Mouse (Mus musculus): Measurements from ENCODE around the gene Plk5. TPM values are rescaled to one million over a fixed set of nuclear protein-coding genes. Genes with fewer than 3 reads are reported as not detected.

The Plk5 gene
- polyA plus RNA-seq, 1 experiment from 2014 or later = 1.0 TPM

DNA sequence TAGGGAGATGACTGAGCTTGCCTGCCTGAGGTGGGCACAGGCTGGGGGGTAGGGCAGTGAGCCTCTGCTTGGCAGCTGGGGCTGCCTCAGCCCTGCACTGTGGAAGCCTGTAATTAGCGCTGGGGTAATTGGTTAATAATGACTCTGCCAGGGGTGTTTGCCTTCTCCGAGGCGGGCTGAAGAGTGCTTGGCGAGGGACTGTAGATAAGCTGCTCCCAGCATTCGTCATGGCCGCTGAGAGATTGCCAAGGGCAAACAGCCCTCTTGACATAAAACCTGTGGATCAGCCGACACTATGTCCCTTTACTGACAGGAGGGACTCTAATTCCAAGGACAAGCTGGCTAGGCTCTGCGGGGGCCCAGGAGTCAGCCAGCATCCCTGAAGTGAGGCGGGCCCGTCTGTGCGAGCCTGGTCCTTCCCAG lies 39.9 kb upstream of the Plk5 start:
- H3K27ac ChIP-seq (ENCODE audit: low read length) = no peak overlapping the region
- ATAC-seq (peak; percentile 47), DNase-seq (ENCODE audit: low spot score) (peak; percentile 68)
- 20% methylated on average over 11 of the region's 11 CpGs for WGBS
- H3K9me3 ChIP-seq (ENCODE audit: low read length) = no peaks in the 10 kb centered on the region
- peaks cover 20% of the 10 kb centered on the region for H3K4me1 ChIP-seq (ENCODE audit: insufficient read depth, low read depth, low read length)
- no peak overlapping the region for H3K4me3 ChIP-seq (ENCODE audit: low read depth, low read length)
- no peak overlapping the region for H3K4me2 ChIP-seq (replicated peaks; ENCODE audit: low read depth, low read length)
- H3K36me3 ChIP-seq (ENCODE audit: insufficient read depth, low read length) = no peaks in the 10 kb centered on the region; the same call in 1 of the 2 replicates
- 0 out of 2 replicates have a peak overlapping the region, but pooled peaks have one; percentile 5 for H3K9ac ChIP-seq (replicated peaks; ENCODE audit: low read depth)
- peaks cover 38% of the 10 kb centered on the region for H3K27me3 ChIP-seq (replicated peaks; ENCODE audit: insufficient read depth, low read length)
- TF ChIP-seq CTCF (IDR thresholded peaks at IDR 0.05) (no peak), EP300 (IDR thresholded peaks at IDR 0.05) (no peak)

DNA sequence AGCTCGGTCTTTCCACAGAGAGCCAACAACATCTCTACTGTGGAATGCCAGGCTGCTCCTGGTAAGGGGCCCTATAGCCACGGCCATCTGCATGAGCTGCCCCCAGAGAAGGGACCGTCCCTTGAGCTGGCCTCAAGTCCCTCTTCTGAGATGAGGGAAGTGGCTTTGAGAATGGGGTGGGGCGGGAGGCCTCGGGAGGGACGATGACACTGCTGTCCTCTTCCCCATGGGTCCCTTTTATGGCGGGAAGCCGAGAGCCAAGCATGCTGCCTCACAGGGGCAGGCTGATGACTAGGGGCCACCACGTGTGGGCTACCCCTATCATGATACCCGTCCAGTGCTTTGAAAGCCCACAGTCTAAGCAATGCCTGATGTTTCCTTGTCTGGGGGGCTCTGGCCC lies 39.2 kb upstream of the Plk5 start:
- peaks cover 20% of the 10 kb centered on the region for H3K4me1 ChIP-seq (ENCODE audit: insufficient read depth, low read depth, low read length)
- no peak overlapping the region for H3K4me3 ChIP-seq (ENCODE audit: low read depth, low read length)
- no peak for TF ChIP-seq CTCF (IDR thresholded peaks at IDR 0.05)
- TF ChIP-seq EP300 (IDR thresholded peaks at IDR 0.05) = no peak
- H3K9me3 ChIP-seq (ENCODE audit: low read length) = no peaks in the 10 kb centered on the region
- H3K27ac ChIP-seq (ENCODE audit: low read length) = no peak overlapping the region
- no peak for DNase-seq (ENCODE audit: low spot score)
- H3K27me3 ChIP-seq (replicated peaks; ENCODE audit: insufficient read depth, low read length) = peaks cover 34% of the 10 kb centered on the region
- 47% methylated on average over 10 of the region's 10 CpGs for WGBS
- ATAC-seq = no peak
- H3K4me2 ChIP-seq (replicated peaks; ENCODE audit: low read depth, low read length) = no peak overlapping the region
- no peaks in the 10 kb centered on the region; the same call in 1 of the 2 replicates for H3K36me3 ChIP-seq (ENCODE audit: insufficient read depth, low read length)
- H3K9ac ChIP-seq (replicated peaks; ENCODE audit: low read depth) = 0 out of 2 replicates have a peak overlapping the region, but pooled peaks have one; percentile 5

DNA sequence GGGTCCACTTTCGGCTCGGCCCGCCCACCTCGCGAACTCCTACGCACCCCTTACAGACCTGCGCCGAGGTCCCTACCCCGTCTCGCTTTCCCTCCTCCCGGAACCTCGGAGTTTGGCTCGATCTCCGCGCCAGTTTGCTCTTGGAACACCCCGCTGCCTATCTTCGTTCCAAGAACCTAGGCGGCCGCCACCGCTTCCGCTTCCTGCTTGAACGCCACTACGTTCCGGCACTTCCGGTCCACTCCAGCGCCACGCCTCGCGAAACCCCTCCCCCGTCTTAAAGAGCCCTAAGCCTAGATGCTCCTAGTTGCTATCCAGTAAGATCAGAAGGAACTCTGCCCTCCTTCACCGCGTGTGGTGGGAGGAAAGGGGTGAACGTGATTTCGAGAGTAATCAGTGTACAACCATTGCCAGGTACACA lies 35.9 kb upstream of the Plk5 start, which contains the start of gene 2310011J03Rik:
Gene 2310011J03Rik (minus strand): TSS at position 198 of the 421 bp plus-strand sequence.
- peak within 1 kb of the TSS; percentile 81 for H3K4me2 ChIP-seq (replicated peaks; ENCODE audit: low read depth, low read length)
- no peaks in the 10 kb centered on the region; the same call in 1 of the 2 replicates for H3K36me3 ChIP-seq (ENCODE audit: insufficient read depth, low read length)
- peaks cover 30% of the 10 kb centered on the region for H3K4me1 ChIP-seq (ENCODE audit: insufficient read depth, low read depth, low read length)
- TF ChIP-seq EP300 (IDR thresholded peaks at IDR 0.05) (peak; percentile 32; the same call in 1 of the 2 replicates), CTCF (IDR thresholded peaks at IDR 0.05) (no peak)
- H3K9ac ChIP-seq (replicated peaks; ENCODE audit: low read depth) = peak within 1 kb of the TSS; percentile 83
- H3K27me3 ChIP-seq (replicated peaks; ENCODE audit: insufficient read depth, low read length) = 0 out of 2 replicates have a peak, but pooled peaks cover 8% of the 10 kb centered on the region
- H3K27ac ChIP-seq (ENCODE audit: low read length) = peak within 1 kb of the TSS; percentile 77
- H3K9me3 ChIP-seq (ENCODE audit: low read length) = no peaks in the 10 kb centered on the region
- under 1% methylated on average over 34 of the region's 34 CpGs for WGBS
- H3K4me3 ChIP-seq (ENCODE audit: low read depth, low read length) = peak within 1 kb of the TSS; percentile 75
- peak; percentile 76 for ATAC-seq
- peak; percentile 98 for DNase-seq (ENCODE audit: low spot score)

DNA sequence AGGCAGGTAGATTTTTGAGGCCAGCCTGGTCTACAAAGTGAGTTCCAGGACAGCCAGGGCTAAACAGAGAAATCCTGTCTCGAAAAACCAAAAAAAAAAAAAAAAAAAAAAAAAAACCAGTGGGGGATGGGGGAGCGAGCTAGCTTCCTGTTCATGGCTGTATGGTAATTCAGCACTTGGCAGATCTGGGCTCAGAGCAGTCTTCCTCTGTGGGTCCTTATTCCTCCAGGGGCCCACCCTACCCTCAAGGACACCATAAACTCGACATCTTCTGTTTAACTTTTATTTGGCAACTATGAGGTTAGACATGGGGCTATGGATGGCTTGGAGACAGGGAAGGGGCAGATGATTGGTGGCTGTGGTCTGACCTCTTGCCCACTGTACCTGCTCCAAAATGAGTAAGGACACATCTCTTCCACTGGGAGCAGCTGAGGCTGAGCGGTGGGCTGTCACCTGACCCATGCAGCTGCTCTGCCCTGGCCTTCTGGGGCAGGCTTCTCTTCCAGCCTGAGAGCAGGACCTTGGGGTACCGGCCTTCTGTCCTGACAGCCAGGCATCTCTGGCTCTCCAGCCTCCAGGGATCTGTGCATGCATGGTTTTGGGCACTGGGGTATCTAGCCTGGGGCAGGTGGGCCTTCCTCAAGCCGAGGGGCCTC lies 35.1 kb upstream of the Plk5 start:
- ATAC-seq = no peak
- WGBS = 71% methylated on average over 6 of the region's 6 CpGs
- no peak overlapping the region for H3K4me3 ChIP-seq (ENCODE audit: low read depth, low read length)
- H3K9ac ChIP-seq (replicated peaks; ENCODE audit: low read depth) = no peak overlapping the region
- DNase-seq (ENCODE audit: low spot score) = no peak
- no peak for TF ChIP-seq EP300 (IDR thresholded peaks at IDR 0.05)
- TF ChIP-seq CTCF (IDR thresholded peaks at IDR 0.05) = no peak
- peaks cover 25% of the 10 kb centered on the region for H3K4me1 ChIP-seq (ENCODE audit: insufficient read depth, low read depth, low read length)
- H3K27me3 ChIP-seq (replicated peaks; ENCODE audit: insufficient read depth, low read length) = 0 out of 2 replicates have a peak, but pooled peaks cover under 1% of the 10 kb centered on the region
- no peak overlapping the region for H3K4me2 ChIP-seq (replicated peaks; ENCODE audit: low read depth, low read length)
- 0 out of 2 replicates have a peak overlapping the region, but pooled peaks have one; percentile 32 for H3K27ac ChIP-seq (ENCODE audit: low read length)
- H3K9me3 ChIP-seq (ENCODE audit: low read length) = no peaks in the 10 kb centered on the region
- H3K36me3 ChIP-seq (ENCODE audit: insufficient read depth, low read length) = no peaks in the 10 kb centered on the region; the same call in 1 of the 2 replicates

DNA sequence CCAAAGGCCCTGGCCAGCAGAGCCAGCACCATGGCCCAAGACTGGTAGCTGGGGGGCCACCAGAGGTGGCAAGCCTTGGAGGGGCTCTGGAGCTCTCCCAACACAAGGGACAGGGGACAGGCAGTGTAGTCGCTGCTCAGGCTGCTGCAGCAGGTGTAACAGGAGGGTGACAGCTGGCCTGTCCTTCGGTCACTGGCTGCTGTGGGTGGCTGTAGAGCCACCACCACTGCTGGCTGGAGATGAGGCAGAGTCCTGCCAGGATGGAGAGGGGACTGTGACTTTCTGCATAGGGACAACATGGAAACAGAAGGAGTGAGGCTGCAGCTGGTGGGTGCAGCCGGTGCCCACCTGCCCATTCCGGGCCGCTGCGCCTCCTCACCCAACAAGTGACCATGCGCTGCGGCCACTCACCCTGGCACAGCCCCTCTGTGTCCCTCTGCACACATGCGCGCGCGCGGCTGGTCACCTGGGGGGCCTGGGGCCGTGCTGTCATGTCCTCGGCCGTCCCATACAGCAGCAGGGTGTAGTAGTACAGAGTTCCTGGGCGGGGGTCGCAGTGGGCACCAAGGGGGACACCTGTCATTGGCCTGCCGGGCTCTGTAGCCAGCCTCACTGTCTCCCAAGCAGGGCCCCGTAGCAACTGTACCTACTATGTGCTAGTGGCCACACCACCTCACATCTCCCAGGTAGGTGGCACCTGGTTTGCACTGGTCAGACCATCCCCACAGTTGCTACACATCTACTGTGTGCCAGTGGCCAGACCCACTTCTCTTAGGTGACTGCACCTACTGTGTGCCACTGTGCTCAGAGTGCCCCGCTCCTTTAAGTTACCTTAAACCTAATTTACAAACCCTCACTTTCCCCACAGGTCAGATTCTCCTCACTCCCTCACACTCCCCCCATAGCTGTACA lies 34.3 kb upstream of the Plk5 start:
- TF ChIP-seq EP300 (IDR thresholded peaks at IDR 0.05) (no peak), CTCF (IDR thresholded peaks at IDR 0.05) (no peak)
- H3K27me3 ChIP-seq (replicated peaks; ENCODE audit: insufficient read depth, low read length) = no peaks in the 10 kb centered on the region
- H3K27ac ChIP-seq (ENCODE audit: low read length) = no peak overlapping the region
- ATAC-seq (no peak), DNase-seq (ENCODE audit: low spot score) (no peak)
- no peaks in the 10 kb centered on the region; the same call in 1 of the 2 replicates for H3K36me3 ChIP-seq (ENCODE audit: insufficient read depth, low read length)
- H3K4me3 ChIP-seq (ENCODE audit: low read depth, low read length) = no peak overlapping the region
- H3K9ac ChIP-seq (replicated peaks; ENCODE audit: low read depth) = no peak overlapping the region
- H3K4me1 ChIP-seq (ENCODE audit: insufficient read depth, low read depth, low read length) = peaks cover 20% of the 10 kb centered on the region
- no peaks in the 10 kb centered on the region for H3K9me3 ChIP-seq (ENCODE audit: low read length)
- 93% methylated on average over 21 of the region's 21 CpGs for WGBS
- no peak overlapping the region for H3K4me2 ChIP-seq (replicated peaks; ENCODE audit: low read depth, low read length)

DNA sequence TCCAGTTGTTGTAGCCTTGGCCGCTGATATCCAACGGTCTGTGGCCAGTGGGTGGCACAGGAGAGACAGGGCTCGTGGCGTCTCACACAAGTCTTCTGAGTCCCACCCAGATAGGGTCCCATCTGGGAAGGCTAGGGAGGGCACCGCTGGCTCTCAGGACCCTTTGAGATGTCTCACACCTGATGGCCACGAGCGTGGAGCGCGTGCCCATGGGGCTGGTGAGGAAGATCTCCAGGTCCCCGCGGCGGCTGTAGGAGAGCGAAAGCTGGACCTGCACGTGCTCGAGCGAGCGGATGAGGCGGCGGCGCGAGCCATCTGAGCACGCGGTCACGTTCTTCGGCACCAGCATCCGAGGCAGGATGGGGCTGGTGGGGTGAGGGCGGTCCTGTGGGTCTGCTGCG lies 33.4 kb upstream of the Plk5 start:
- H3K27me3 ChIP-seq (replicated peaks; ENCODE audit: insufficient read depth, low read length) = no peaks in the 10 kb centered on the region
- WGBS = 3% methylated on average over 24 of the region's 28 CpGs
- ATAC-seq (peak; percentile 20), DNase-seq (ENCODE audit: low spot score) (no peak)
- H3K27ac ChIP-seq (ENCODE audit: low read length) = no peak overlapping the region
- H3K4me3 ChIP-seq (ENCODE audit: low read depth, low read length) = peak overlapping the region; percentile 55
- H3K36me3 ChIP-seq (ENCODE audit: insufficient read depth, low read length) = no peaks in the 10 kb centered on the region; the same call in 1 of the 2 replicates
- peak overlapping the region; percentile 96 for H3K4me2 ChIP-seq (replicated peaks; ENCODE audit: low read depth, low read length)
- H3K9ac ChIP-seq (replicated peaks; ENCODE audit: low read depth) = 0 out of 2 replicates have a peak overlapping the region, but pooled peaks have one; percentile 23
- no peaks in the 10 kb centered on the region for H3K9me3 ChIP-seq (ENCODE audit: low read length)
- H3K4me1 ChIP-seq (ENCODE audit: insufficient read depth, low read depth, low read length) = peaks cover 20% of the 10 kb centered on the region
- peak; percentile 47 for TF ChIP-seq CTCF (IDR thresholded peaks at IDR 0.05)
- no peak for TF ChIP-seq EP300 (IDR thresholded peaks at IDR 0.05)

All from lung, postnatal 0 days (tissue).